Comparison of ENCODE assay signal across 21 mouse cellular contexts in genomic region chr4:132154877-132155670, GRCm38 (mm10). TPM values are rescaled to one million over a fixed set of nuclear protein-coding genes. Genes with fewer than 3 reads are reported as not detected.
DNase-seq lines count a peak whose midpoint lies in the region; ATAC-seq and TF ChIP-seq lines count a peak whose summit lies in the region.
"Had no signal": no experiment of that assay in that cellular context is flagged by ENCODE, and none has a peak within 500 bp of the region (broad histone marks: within the 10 kb centered on the region; RNA-seq: fewer than 3 reads in every experiment).

No protein-coding gene starts in this region.

- no peaks in the 10 kb centered on the region for H3K4me1 ChIP-seq in kidney, postnatal 0 days (replicated peaks; ENCODE audit: insufficient read depth, low read length)
- H3K4me1 ChIP-seq in ES-Bruce4 (ENCODE audit: control insufficient read depth, insufficient read depth, low read length) = no peaks in the 10 kb centered on the region
- peaks cover 6 to 12% of the 10 kb centered on the region in 2 experiments for H3K4me1 ChIP-seq in ES-E14 (ENCODE audit: control insufficient read depth in 2 of 2, insufficient read depth in 2 of 2, low read length in 2 of 2, poor library complexity in 1 of 2)
- no peaks in the 10 kb centered on the region for H3K4me1 ChIP-seq in embryonic facial prominence, embryonic 14.5 days (ENCODE audit: control insufficient read depth, insufficient read depth, low read length)
- H3K4me1 ChIP-seq: liver, embryonic 13.5 days; stomach, embryonic 15.5 days had no signal

- no peaks in the 10 kb centered on the region for H3K9me3 ChIP-seq in kidney, postnatal 0 days (replicated peaks; ENCODE audit: low read length)
- H3K9me3 ChIP-seq in ES-Bruce4 (replicated peaks; ENCODE audit: control insufficient read depth, insufficient read depth, low read length, poor library complexity, severe bottlenecking) (no peaks in the 10 kb centered on the region), ES-E14 (ENCODE audit: control insufficient read depth, insufficient read depth, low read depth, low read length) (no peaks in the 10 kb centered on the region)
- H3K9me3 ChIP-seq in embryonic facial prominence, embryonic 14.5 days (ENCODE audit: control insufficient read depth, low read length) = peaks cover 4% of the 10 kb centered on the region; the same call in 1 of the 2 replicates
- H3K9me3 ChIP-seq: liver, embryonic 13.5 days; stomach, embryonic 15.5 days had no signal

- no peak overlapping the region for H3K27ac ChIP-seq in kidney, postnatal 0 days
- H3K27ac ChIP-seq in ES-Bruce4 (ENCODE audit: insufficient read depth, low read length) = 0 out of 2 replicates have a peak overlapping the region, but pooled peaks have one; percentile 2
- no peak overlapping the region for H3K27ac ChIP-seq in ES-E14 (ENCODE audit: insufficient read depth, low read depth, low read length, poor library complexity, severe bottlenecking)
- no peak overlapping the region for H3K27ac ChIP-seq in embryonic facial prominence, embryonic 14.5 days (replicated peaks; ENCODE audit: low read depth, low read length)
- H3K27ac ChIP-seq: heart, embryonic 13.5 days; liver, embryonic 13.5 days; stomach, embryonic 15.5 days had no signal

- no peaks in the 10 kb centered on the region for H3K27me3 ChIP-seq in kidney, postnatal 0 days (ENCODE audit: insufficient read depth, low read length)
- H3K27me3 ChIP-seq in ES-Bruce4 (ENCODE audit: control insufficient read depth, insufficient read depth, low read length, poor library complexity, severe bottlenecking) = no peaks in the 10 kb centered on the region
- H3K27me3 ChIP-seq in embryonic facial prominence, embryonic 14.5 days (replicated peaks; ENCODE audit: control insufficient read depth, insufficient read depth, low read length) = no peaks in the 10 kb centered on the region
- H3K27me3 ChIP-seq: heart, embryonic 13.5 days; stomach, embryonic 15.5 days had no signal

- peak; percentile 28 for DNase-seq in kidney, postnatal 0 days (ENCODE audit: low spot score)
- DNase-seq in kidney, postnatal 10 days = no peak
- DNase-seq in ES-E14 (ENCODE audit: low read depth, low spot score) = peak; percentile 89
- DNase-seq in embryonic facial prominence, embryonic 14.5 days (ENCODE audit: low spot score) = peak; percentile 67
- DNase-seq in kidney, postnatal 25 days = no peak
- DNase-seq: adrenal gland, adult 2 months; cerebellum, adult 8-10 months; gastrocnemius, postnatal 14 days; heart, postnatal 4 days; kidney, adult 8-10 months; liver, embryonic 13.5 days; spleen, adult 18-20 months; thymus, postnatal 14 days had no signal

- no peak for ATAC-seq in kidney, postnatal 0 days (replicated peaks; ENCODE audit: low FRiP score, low read depth)
- ATAC-seq in embryonic facial prominence, embryonic 14.5 days (ENCODE audit: low read depth) = no peak
- no peak for ATAC-seq in inflammation-experienced regulatory T-cells, adult 6 months
- ATAC-seq: lung, postnatal 0 days had no signal

- no peak overlapping the region for H3K4me3 ChIP-seq in kidney, postnatal 0 days (replicated peaks; ENCODE audit: low read depth, low read length)
- H3K4me3 ChIP-seq in ES-Bruce4 (ENCODE audit: low read depth, low read length) = no peak overlapping the region
- H3K4me3 ChIP-seq in ES-E14 (ENCODE audit: insufficient read depth in 1 of 2, low read depth in 1 of 2, low read length in 2 of 2, poor library complexity in 1 of 2, severe bottlenecking in 1 of 2) = no peak overlapping the region
- H3K4me3 ChIP-seq in embryonic facial prominence, embryonic 14.5 days (ENCODE audit: low read depth, low read length) = no peak overlapping the region
- H3K4me3 ChIP-seq: erythroblast, embryonic 14.5 days; heart, embryonic 13.5 days; liver, embryonic 13.5 days; stomach, embryonic 15.5 days had no signal

- no peak overlapping the region for H3K4me2 ChIP-seq in kidney, postnatal 0 days (ENCODE audit: low read length)
- H3K4me2 ChIP-seq in embryonic facial prominence, embryonic 14.5 days (ENCODE audit: low read depth, low read length) = no peak overlapping the region
- H3K4me2 ChIP-seq: heart, embryonic 13.5 days; liver, embryonic 13.5 days; stomach, embryonic 15.5 days had no signal

- no peaks in the 10 kb centered on the region for H3K36me3 ChIP-seq in kidney, postnatal 0 days (ENCODE audit: insufficient read depth, low read length)
- H3K36me3 ChIP-seq in ES-Bruce4 (ENCODE audit: control insufficient read depth, insufficient read depth, low read length, poor library complexity, severe bottlenecking) (no peaks in the 10 kb centered on the region), ES-E14 (ENCODE audit: control insufficient read depth, insufficient read depth, low read length, poor library complexity, severe bottlenecking) (no peaks in the 10 kb centered on the region)
- H3K36me3 ChIP-seq in embryonic facial prominence, embryonic 14.5 days (ENCODE audit: control insufficient read depth, insufficient read depth, low read length) = no peaks in the 10 kb centered on the region
- H3K36me3 ChIP-seq: heart, embryonic 13.5 days; liver, embryonic 13.5 days; stomach, embryonic 15.5 days had no signal

- TF ChIP-seq EP300 in ES-Bruce4 (IDR thresholded peaks at IDR 0.05; ENCODE audit: insufficient read depth, low read depth, low read length) = no peak

- TF ChIP-seq CTCF in kidney, postnatal 0 days (IDR thresholded peaks at IDR 0.05; ENCODE audit: low read depth) = no peak
- TF ChIP-seq CTCF in ES-Bruce4 (IDR thresholded peaks at IDR 0.05; ENCODE audit: low read depth, low read length) = no peak

- H3K9ac ChIP-seq in kidney, postnatal 0 days (ENCODE audit: low read depth, low read length) = no peak overlapping the region
- H3K9ac ChIP-seq in ES-Bruce4 (ENCODE audit: low read depth, poor library complexity, severe bottlenecking) (no peak overlapping the region), ES-E14 (ENCODE audit: insufficient read depth, low read depth, low read length, poor library complexity, severe bottlenecking) (no peak overlapping the region)
- no peak overlapping the region for H3K9ac ChIP-seq in embryonic facial prominence, embryonic 14.5 days (ENCODE audit: low read depth, low read length)
- H3K9ac ChIP-seq: heart, embryonic 13.5 days; liver, embryonic 13.5 days; stomach, embryonic 15.5 days had no signal

- 4% methylated on average over 6 of the region's 6 CpGs for WGBS in kidney, postnatal 0 days
- 8% methylated on average over 6 of the region's 6 CpGs for WGBS in embryonic facial prominence, embryonic 14.5 days

- in situ Hi-C loops in ES-E14 (cut with MboI; ENCODE audit: low sequenced_read_pairs in 2 of 2, unreplicated experiment in 2 of 2) = no loop called here

- TF ChIP-seq POLR2A in ES-Bruce4 (IDR thresholded peaks at IDR 0.05; ENCODE audit: insufficient read depth, low read length) = no peak

TF ChIP-seq in ES-E14, 5 proteins besides CTCF, POLR2A, EP300 and RAD21:
- TF ChIP-seq MAFK (IDR thresholded peaks at IDR 0.05; ENCODE audit: insufficient read depth, low read depth, low read length) = 0 out of 2 replicates have a peak, but pooled peaks have one; percentile 19
- no peak for TF ChIP-seq ZC3H11A (IDR thresholded peaks at IDR 0.05; ENCODE audit: borderline replicate concordance, low read depth, low read length)
- TF ChIP-seq ZNF384 (IDR thresholded peaks at IDR 0.05; ENCODE audit: low read depth, low read length) = no peak; the same call in 1 of the 2 replicates
- TF ChIP-seq HCFC1 (IDR thresholded peaks at IDR 0.05; ENCODE audit: borderline replicate concordance, insufficient read depth, low read length) = no peak
- 0 out of 2 replicates have a peak, but pooled peaks have one; percentile 16 for TF ChIP-seq CHD2 (IDR thresholded peaks at IDR 0.05; ENCODE audit: low read depth, low read length)
TF ChIP-seq in ES-E14: peak in this region for 2.

RNA-seq across cellular contexts. Expression of gene Oprd1, which starts 10.8 kb away (rescaled TPM):
- polyA plus RNA-seq in kidney, postnatal 0 days (2015; fragmentation: Nextera tagmentation; extraction: Ambion mirVana) = 0.03 and 0.05 TPM in 2 replicates
- polyA plus RNA-seq in ES-Bruce4 (2011; ENCODE audit: insufficient read depth, insufficient read length, low read depth, missing spikeins) = 0.54 and 0.82 TPM in 2 replicates
- total RNA-seq in ES-E14 (2012; rRNA removed) = 0.62 and 0.79 TPM in 2 replicates
- 0.19 and 0.26 TPM in 2 replicates for polyA plus RNA-seq in embryonic facial prominence, embryonic 14.5 days (2014; fragmentation: Nextera tagmentation; extraction: Ambion mirVana)
- polyA plus RNA-seq in inflammation-experienced regulatory T-cells, adult 6 months (2017; shearing (Covaris generic)) = not detected
- total RNA-seq: CH12.LX; megakaryocyte, adult 5-6 weeks had no signal
- polyA plus RNA-seq: erythroblast, embryonic 14.5 days; lung, postnatal 0 days had no signal

RNA-seq across cellular contexts. Expression of gene Ythdf2, which starts 57.0 kb away (rescaled TPM):
- polyA plus RNA-seq in kidney, postnatal 0 days (2015; fragmentation: Nextera tagmentation; extraction: Ambion mirVana) = 87.7 and 89.4 TPM in 2 replicates
- 88.7 and 91.1 TPM in 2 replicates for polyA plus RNA-seq in ES-Bruce4 (2011; ENCODE audit: insufficient read depth, insufficient read length, low read depth, missing spikeins)
- 56.1 and 67.7 TPM in 2 replicates for total RNA-seq in ES-E14 (2012; rRNA removed)
- polyA plus RNA-seq in embryonic facial prominence, embryonic 14.5 days (2014; fragmentation: Nextera tagmentation; extraction: Ambion mirVana) = 98.5 and 102 TPM in 2 replicates
- 100 to 1,000 TPM in 2 of 3 experiments, 10 to 100 TPM in 1; 77.8 to 124 (median 122) TPM for polyA plus RNA-seq in inflammation-experienced regulatory T-cells, adult 6 months (2017; shearing (Covaris generic))

Comparison
In these comparisons a context has a peak if more than half of its experiments do, and no peak if none do; other contexts are left out.
1. DNase-seq: peak in kidney, postnatal 0 days (single experiment), ES-E14 (single experiment) and embryonic facial prominence, embryonic 14.5 days (single experiment); none in kidney, postnatal 10 days (single experiment) and kidney, postnatal 25 days (0 of 2).